Mouse (Mus musculus) kidney, adult 18-20 months (tissue): ENCODE data around the gene Lypd1.

Source experiments
- DNase-seq: peaks from one replicate; pipeline ENCODE4 v3.0.0; 2021

The Lypd1 gene

GRCm38 (mm10) chr1:125912601-125913600 is at the start of gene Lypd1:
Gene Lypd1, minus strand, starts transcription at chr1:125913101.
- DNase-seq: no peak

- no peak for DNase-seq
Measured at GRCm38 (mm10) chr1:125951026-125951425, 38.1 kb upstream of the Lypd1 start.

- DNase-seq: no peak
Measured at GRCm38 (mm10) chr1:125949076-125949475, 36.2 kb upstream of the Lypd1 start.

GRCm38 (mm10) chr1:125945136-125945535 is 32.2 kb upstream of the Lypd1 start:
- no peak for DNase-seq

GRCm38 (mm10) chr1:125943305-125943704 is 30.4 kb upstream of the Lypd1 start:
- no peak for DNase-seq

- DNase-seq: no peak
Measured at GRCm38 (mm10) chr1:125925486-125925885, 12.6 kb upstream of the Lypd1 start.

- no peak for DNase-seq
Measured at GRCm38 (mm10) chr1:125923062-125923461, 10.2 kb upstream of the Lypd1 start.

- no peak for DNase-seq
Measured at GRCm38 (mm10) chr1:125920696-125921095, 7.8 kb upstream of the Lypd1 start.

GRCm38 (mm10) chr1:125911901-125912445 is 928 bp downstream of the Lypd1 start:
- peak; percentile 8 for DNase-seq

- peak; percentile 9 for DNase-seq
Measured at GRCm38 (mm10) chr1:125911337-125911900, 1.5 kb downstream of the Lypd1 start.

- DNase-seq: no peak
Measured at GRCm38 (mm10) chr1:125910871-125911265, 2.0 kb downstream of the Lypd1 start.

- no peak for DNase-seq
Measured at GRCm38 (mm10) chr1:125910211-125910870, 2.6 kb downstream of the Lypd1 start.

- no peak for DNase-seq
Measured at GRCm38 (mm10) chr1:125893158-125893557, 19.7 kb downstream of the Lypd1 start.

- DNase-seq: no peak
Measured at GRCm38 (mm10) chr1:125870056-125870455, 42.8 kb downstream of the Lypd1 start.

GRCm38 (mm10) chr1:125858631-125859030 is 54.3 kb downstream of the Lypd1 start:
- DNase-seq: no peak

GRCm38 (mm10) chr1:125854646-125855045 is 58.3 kb downstream of the Lypd1 start:
- DNase-seq: no peak

- no peak for DNase-seq
Measured at GRCm38 (mm10) chr1:125839746-125840392, 73.0 kb downstream of the Lypd1 start.

- DNase-seq: no peak
Measured at GRCm38 (mm10) chr1:125837507-125837906, 75.4 kb downstream of the Lypd1 start.

- no peak for DNase-seq
Measured at GRCm38 (mm10) chr1:125823611-125824010, 89.3 kb downstream of the Lypd1 start.

- no peak for DNase-seq
Measured at GRCm38 (mm10) chr1:125821101-125821500, 91.8 kb downstream of the Lypd1 start.
